Mouse (Mus musculus) lung, postnatal 10 days (tissue): ENCODE results near the gene 1700020A23Rik.

ENCODE experiments used
- DNase-seq: peaks from one replicate; pipeline ENCODE4 v3.0.0; 2021

1700020A23Rik gene

DNA sequence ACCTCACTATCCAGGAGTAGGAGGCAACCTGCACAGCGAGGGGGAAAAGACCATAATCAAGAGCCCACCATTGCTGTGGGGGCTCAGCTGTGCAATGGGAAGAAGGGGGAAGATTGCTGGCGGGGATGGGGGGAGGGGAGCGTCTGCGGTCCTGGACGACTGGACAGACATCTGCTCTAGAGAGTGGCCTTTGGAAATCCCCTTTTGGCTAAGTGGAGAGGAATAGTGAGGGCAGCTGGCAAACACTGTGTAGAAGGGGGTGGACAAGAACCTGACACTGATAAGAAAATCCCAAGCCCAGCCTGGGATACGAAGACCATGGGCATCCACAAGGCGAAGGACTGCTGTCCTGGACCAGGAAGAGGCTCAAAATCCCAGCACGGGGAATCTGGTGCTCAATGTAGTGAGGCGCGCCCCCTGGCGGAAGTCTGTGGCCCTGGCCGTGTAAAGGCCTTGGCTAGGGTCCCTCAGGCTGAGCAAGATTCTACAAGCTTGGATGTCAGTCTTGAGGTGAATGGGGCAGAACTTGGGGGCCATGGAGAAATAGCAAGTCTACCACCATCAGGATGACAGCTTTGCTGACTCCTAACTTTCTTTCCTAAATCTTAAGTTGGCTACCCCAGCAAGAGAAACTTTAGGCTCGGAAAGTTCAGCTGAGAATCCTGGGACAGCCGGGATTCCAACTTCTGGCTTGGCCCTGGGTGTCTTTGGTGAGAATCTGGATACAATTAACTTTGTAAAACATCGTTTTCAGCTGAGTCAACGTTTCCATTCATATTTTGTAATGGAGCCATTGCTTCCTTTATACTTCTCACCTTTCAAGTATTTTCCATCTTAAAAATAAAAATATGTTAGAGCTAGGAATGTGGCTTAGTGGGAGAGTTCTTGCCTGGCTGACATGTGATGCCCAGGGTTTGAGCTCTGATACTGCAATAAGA, 6.8 kb downstream of the 1700020A23Rik start:
- DNase-seq: peak; percentile 90

DNA sequence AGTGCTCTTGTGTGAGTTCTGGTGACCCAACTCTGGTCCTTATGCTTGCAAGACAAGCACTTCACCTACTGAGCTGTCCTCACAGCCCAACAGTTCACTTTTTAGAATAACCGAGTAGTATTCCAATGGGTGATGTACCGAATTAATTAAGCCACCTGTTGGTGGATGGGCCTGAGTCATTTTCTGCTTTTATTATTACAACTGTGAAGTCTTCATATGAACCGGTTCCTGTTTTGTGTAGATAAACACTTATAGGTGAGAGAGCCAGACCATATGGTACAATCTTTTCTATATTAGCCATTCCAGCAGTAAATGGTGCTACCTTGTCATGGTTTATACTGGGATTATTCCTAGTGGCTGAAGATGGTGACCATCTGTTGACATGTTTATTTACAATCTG, 7.7 kb downstream of the 1700020A23Rik start:
- no peak for DNase-seq

DNA sequence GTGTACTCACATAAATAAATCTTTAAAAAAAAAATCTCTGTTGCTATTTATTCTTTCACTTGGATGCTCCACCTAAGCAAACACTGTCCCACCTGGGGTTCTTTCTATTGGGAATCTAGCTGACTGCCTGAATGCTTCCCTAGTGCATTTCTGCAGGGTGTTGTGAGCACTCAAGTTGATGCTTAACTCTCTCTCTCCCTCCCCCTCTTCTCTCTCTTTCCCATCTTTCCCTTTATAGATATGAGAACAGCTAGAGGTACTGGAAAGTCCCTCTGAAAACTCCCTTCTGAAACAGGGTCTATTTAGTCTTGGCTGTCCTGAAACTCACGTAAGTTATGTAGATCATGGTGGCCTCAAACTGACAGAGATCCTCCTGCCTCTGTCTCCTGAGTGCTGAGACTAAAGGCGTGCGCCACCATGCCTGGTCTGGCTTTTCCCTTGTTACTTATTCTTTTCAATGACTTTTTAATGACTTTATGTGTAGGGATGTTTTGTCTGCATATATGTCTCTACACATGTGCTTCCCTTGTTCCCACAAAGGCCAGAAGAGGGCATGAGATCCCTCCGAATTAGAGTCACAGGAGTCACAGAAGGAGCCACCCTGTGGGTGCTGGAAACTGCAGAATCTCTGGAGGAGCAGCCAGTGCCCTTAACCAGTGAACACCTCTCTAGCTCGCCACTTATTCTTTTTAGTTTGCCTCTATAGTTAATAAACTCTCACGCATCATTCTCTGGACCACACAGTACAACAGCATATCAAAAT, 9.2 kb downstream of the 1700020A23Rik start:
- DNase-seq: no peak

- DNase-seq: no peak
Observed at GRCm38 (mm10) chr2:130421781-130422620, 16.9 kb downstream of the 1700020A23Rik start.

- DNase-seq: peak; percentile 85
Observed at GRCm38 (mm10) chr2:130423397-130424125, 18.5 kb downstream of the 1700020A23Rik start.

DNA sequence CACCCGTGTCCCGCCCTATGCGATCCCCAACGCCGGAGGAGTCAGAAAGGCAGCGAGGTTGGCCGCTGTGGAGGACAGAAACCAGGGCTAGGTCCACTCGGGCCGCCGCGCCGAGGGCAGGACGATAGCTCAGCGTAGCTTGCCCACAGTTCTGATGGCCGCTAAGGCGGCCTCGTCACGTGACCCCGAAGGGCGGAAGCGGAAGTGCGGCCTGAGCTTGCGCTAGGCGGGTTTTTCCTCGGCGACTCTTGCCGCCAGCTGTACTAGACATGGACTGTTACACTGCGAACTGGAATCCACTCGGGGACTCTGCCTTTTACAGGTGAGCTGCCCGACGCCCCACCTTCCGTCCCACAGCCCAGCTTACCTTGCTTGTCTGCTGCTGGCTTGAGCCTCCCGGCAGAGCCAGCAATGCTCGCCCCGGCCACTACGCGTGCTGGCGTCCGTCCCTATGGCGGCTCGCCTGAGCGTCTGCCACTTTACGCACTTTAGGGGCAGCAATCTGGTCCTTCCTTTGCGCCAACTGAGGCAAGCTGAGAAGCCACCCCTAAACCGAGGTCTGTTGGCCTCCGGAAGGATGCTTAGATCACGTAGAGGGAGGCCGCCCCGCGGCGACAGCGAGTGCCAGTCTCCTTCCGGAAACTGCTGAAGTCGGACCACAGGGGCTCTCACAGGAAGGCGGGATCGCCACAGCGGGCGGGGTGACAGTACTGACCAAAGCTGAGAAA, 19.2 kb downstream of the 1700020A23Rik start, which contains the start of the genes Vps16 and Pced1a:
TSS of gene Vps16 (plus strand) at position 214 of the 728 bp plus-strand sequence.
TSS of gene Pced1a (minus strand) at position 576 of the 728 bp plus-strand sequence.
- peak; percentile 95 for DNase-seq

- no peak for DNase-seq
Observed at GRCm38 (mm10) chr2:130425112-130425511, 20.1 kb downstream of the 1700020A23Rik start.

DNA sequence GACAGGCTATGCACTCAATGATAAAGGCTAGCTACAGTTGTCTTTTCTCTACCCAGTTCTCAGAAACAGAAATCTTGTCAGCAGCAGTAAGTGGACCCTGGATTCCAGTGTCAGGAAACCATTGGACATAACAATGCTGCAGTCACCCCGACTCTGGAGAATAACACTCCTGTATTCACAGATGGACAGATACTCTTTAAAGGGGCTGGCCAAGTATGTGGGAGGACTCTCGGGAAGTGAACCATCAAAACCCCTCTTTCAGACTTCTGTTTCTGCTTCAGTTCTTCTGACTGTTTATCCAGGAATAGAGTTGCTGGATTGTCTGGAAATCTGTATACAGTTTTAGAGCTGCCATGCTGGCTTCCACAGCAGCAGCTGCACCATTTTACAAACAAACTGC, 24.8 kb downstream of the 1700020A23Rik start:
- DNase-seq: no peak

DNA sequence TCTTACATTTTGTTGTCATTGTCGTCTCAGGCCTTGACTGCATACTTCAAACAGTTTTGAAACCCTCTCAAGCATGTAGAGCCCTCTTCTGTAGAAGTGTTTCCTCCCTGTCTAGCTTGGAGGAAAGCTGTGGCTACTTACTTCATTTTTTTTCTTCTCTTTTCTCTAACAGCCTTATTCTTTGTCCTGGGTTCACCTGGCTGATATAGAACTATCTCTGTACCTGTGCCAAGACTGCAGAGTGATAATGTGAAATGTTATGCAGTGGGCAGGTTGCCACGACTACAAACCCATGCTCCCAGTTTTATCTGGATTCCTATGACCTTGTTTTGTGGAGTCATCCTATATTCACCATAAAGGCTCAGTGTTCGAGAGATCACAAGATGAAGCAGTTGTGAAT, 25.4 kb downstream of the 1700020A23Rik start:
- no peak for DNase-seq

- DNase-seq: no peak
Observed at GRCm38 (mm10) chr2:130432157-130432556, 27.1 kb downstream of the 1700020A23Rik start.

GRCm38 (mm10) chr2:130433152-130433551, 28.1 kb downstream of the 1700020A23Rik start:
- DNase-seq: peak; percentile 75

DNA sequence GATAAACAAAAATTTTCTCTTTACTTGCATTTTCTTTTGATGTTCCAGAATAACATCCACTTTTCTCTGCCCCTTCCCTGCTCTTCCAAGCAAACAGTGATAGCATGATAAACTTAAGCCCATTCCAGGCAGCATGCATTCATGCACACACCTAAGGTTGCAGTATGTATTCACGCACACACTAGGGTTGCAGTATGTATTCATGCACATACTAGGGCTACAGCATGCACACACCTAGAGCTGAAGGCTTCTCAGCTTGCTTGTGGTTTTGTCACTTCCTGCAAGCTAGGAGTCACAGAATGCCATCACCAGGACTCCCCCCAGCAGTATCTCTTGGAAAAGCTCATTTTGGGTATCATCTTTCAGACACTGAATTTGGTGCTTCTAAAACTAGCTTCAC, 31.7 kb downstream of the 1700020A23Rik start:
- DNase-seq: no peak

DNA sequence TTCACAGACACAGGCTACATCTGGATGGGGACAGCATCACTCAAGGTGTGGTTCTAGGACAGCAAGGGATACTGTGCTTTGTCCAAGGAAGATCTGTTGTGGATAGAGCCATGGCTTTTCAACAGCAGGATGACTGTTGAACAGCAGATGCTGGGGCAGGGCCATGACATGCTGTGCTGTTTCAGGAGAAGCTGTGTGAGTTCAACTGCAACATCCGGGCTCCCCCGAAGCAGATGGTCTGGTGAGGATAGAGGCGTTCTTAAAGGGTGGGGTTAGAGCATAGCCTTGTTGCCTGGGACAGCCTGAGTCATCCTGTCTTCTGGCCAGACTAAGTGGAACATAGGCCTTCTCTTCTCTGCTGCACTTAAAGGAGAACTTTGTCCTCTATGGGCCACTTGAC, 33.8 kb downstream of the 1700020A23Rik start:
- DNase-seq: no peak

- DNase-seq: no peak
Observed at GRCm38 (mm10) chr2:130439840-130440480, 34.9 kb downstream of the 1700020A23Rik start.

DNA sequence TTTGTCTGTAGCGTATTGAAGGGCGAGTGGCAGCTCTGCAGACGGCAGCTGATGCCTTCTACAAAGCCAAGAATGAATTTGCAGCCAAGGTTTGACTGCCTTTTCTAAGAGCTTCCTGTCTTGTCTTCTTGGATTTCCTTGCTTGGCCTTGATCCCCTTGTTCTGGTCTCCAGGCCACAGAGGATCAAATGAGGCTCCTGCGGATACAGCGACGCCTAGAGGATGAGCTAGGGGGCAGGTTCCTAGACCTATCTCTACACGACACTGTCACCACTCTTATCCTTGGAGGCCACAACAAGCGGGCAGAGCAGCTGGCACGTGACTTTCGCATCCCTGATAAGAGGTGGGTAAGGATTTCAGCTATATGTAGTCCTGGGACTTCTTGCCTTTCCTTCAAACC, 37.1 kb downstream of the 1700020A23Rik start:
- DNase-seq: no peak

GRCm38 (mm10) chr2:130448449-130448848, 43.4 kb downstream of the 1700020A23Rik start:
- no peak for DNase-seq

DNA sequence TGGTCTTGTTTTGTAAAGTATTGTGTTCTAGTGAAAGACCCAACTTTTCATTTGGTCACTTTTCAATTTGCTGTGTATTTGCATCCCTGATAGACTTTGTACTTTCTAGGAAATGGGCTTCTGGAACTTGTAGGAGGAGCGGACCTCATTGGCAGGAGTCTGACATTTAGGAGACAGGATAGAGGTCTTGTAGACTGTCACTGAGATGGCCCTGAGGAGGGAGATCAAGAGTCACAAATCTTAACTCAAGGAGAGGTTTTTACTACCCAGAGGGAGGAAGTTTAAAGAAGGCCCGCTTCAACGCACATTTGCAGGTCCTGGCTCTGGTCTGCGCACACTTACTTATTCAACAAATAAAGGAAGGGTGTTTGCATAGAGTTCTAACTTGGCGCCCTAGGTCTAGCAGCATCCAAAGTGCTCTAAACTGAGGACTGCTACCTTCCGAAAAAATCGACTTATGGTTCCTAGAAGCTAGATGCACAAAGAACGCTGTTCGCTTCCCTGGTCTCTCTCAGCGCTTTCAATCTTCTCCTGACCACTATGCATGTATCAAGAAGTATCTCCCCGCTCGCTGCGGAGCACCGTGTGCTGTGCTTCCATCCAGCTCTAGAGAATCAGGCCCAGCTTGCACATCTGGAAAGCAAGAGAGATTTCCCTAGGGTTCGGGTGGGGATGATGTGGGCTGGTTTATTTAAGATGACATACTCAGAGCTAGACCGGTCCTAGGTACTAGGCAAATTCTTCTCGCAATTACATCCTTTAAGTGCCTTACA, 44.1 kb downstream of the 1700020A23Rik start:
- DNase-seq: no peak

DNA sequence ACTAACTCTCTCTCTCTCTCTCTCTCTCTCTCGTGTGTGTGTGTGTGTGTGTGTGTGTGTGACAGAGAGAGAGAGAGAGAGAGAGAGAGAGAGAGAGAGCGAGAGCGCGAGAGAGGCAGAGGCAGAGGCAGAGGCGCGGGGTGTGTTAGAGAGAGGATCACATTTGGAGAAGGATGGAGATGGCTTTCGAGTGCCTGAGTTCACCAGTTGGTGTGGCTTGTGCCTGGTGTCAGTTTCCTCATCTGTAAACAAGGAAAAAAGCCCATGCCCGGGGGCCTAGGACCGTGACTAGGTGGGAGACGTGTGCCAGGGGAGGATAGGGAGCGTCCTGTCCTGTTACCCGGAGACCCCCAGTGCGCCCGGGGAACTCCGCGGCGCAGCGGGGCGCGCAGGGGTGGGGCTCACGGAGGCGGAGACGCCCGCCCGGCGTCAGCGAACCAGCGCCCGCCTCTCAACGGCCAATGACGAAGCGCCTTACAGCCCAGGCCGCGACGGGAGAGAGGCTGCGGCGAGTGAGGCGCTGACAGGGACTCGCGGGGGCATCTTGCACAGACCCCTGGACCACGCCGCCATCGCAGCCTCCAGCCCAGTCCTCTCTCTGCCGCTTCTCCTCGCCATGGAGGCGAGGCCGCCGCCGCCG, 44.9 kb downstream of the 1700020A23Rik start, which contains the start of gene Ptpra:
TSS of gene Ptpra (plus strand) at position 485 of the 640 bp plus-strand sequence.
- DNase-seq: peak; percentile 93

DNA sequence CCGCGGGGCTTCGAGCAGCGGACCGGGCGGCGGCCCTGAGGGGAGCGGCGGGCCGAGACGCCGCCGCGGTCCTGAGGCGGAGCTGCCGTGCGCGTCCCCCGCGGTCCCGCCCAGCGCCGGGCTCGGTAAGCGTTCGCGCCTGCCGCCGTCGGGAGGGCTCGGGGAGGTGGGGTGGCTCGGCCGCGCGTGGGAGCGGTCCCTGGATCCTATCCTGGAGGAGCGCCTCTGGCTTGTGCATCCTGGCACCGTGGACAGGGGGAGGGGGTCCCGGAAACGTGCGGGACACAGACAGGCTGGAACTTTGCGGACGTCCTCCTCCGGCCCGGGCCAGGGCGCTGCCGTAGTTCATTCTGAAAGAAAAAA, 45.4 kb downstream of the 1700020A23Rik start:
- DNase-seq: peak; percentile 76
